Mouse (Mus musculus) ovary, postnatal 10 days (tissue): ENCODE data around the gene Rmnd5a.
"Not testable (repeated sequence)": the region's sequence is repeated elsewhere in the genome, so short reads cannot be mapped to it uniquely, and the experiment has no call there.

Source experiments
- DNase-seq: peaks from one replicate; pipeline ENCODE4 v3.0.0; 2022; ENCODE audit warnings: low spot score

Rmnd5a gene

GRCm38 (mm10) chr6:71440492-71441250 lies at the start of gene Rmnd5a:
Rmnd5a (minus strand) TSS chr6:71440637.
- peak; percentile 96 for DNase-seq

DNA sequence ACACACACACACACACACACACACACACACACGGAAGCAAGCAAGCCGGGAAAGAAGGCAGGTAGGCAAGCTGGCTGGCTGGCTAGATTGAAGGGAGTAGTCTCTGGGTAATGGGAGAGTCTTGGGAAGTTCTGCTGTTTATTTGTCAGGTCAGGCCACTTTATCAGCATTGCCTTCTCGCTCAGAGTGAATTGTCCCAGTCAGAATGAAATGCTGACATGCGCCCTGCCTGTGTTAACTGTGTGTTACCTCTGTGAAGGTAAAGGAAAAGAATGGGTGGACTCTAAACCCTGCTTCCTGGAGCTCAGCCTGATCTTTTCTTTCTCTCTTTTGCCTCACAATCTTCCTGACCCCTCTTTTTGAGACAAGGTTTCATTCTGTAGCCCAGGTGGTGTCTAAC lies 47.5 kb upstream of the Rmnd5a start:
- no peak for DNase-seq

- no peak for DNase-seq
These were observed 46.4 kb upstream of the Rmnd5a start for GRCm38 (mm10) chr6:71486867-71487266.

GRCm38 (mm10) chr6:71486226-71486625 lies 45.8 kb upstream of the Rmnd5a start:
- no peak for DNase-seq

DNA sequence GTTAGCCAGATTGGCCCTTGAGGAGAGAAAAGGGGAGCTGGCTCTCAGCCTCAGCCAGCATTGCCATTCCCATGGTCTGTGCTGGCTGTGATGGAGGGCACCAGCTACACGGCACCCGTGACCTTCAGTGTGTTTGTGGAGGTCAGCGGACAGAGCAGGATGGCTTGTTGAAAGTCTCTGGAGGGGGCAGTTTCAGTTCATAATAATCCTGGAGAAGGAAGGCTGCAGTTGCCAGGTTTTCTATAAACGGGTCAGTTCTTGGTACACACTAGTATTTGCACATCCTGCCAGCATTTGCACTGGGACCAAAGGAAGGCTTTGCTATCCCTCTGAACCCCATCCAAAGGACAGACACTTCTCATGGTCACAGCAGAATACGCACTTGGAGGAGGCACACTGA lies 44.8 kb upstream of the Rmnd5a start:
- no peak for DNase-seq

DNA sequence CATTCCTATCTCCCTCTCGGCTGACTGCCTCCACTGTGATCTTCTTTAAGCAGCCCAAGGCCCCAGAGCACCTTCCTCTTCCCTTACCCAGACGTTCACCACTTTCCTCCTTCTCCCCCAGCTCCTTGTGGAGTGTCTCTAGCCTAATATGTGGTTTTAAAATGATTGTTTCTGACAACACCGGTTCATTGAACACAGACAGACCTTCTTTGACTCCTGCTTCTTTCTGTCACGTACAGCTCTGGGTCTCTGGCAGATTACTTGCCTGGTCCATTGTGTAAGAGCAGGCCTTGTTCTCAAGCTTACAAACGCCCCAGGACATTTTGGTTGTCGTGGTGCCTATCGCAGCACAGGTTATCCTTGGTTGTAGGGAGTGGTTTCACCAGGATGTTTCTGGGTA lies 40.7 kb upstream of the Rmnd5a start:
- no peak for DNase-seq

- DNase-seq, result no peak
These were observed 39.7 kb upstream of the Rmnd5a start for GRCm38 (mm10) chr6:71480136-71480535.

GRCm38 (mm10) chr6:71479588-71479987 lies 39.2 kb upstream of the Rmnd5a start:
- DNase-seq, result not testable (repeated sequence)

- not testable (repeated sequence) for DNase-seq
These were observed 38.6 kb upstream of the Rmnd5a start for GRCm38 (mm10) chr6:71478816-71479568.

GRCm38 (mm10) chr6:71476783-71477182 lies 36.3 kb upstream of the Rmnd5a start:
- no peak for DNase-seq

DNA sequence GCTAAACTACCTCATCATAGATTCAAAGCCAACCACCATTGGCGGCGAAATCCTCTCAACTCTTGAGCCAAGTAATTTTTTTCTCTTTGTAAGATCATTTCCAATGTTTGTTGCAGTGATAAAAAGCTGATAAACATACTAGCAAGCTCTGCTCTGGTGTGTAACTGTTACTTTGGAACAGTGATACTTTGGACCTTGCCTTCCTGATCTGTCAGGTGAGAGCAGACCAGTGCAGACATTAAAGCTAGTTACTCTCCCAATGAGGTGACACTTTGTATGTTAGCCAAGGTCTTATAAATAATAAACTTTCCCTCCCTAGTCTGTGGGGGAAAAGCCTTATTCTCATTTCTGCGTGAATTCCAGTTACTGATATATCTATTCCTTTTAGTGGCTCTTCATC lies 35.2 kb upstream of the Rmnd5a start:
- DNase-seq, result no peak

GRCm38 (mm10) chr6:71472786-71473185 lies 32.3 kb upstream of the Rmnd5a start:
- DNase-seq, result no peak

DNA sequence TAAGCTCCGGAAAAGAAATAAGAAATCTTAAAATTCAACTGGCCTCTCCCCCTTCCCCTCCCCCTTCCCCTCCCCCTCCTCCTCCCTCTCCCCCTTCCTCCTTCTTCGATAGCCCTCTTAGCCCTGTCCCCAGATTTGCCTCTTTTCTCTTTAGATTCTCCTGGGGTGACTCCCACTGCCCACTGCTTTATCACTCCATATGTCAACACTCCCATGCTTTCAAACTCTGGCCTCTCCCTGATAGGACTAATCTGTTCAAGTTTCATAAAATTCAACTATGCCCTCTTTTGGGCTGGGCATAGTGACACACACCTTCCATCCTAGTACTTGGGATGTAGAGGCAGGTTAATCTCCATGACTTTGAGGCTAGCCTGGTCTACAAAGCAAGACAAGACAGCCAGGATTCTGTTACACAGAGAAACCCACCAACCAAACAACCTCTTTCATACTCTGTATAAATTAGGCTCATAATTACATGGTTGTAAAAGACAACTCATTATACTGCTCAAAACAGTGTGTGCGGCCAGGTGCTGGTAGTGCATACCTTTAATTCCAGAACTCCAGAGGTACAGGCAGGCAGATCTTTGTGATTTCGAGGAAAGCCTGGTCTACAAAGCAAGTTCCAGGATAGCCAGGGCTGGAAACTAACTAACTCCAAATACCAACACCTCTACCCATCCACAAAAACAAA lies 31.5 kb upstream of the Rmnd5a start:
- DNase-seq, result no peak

DNA sequence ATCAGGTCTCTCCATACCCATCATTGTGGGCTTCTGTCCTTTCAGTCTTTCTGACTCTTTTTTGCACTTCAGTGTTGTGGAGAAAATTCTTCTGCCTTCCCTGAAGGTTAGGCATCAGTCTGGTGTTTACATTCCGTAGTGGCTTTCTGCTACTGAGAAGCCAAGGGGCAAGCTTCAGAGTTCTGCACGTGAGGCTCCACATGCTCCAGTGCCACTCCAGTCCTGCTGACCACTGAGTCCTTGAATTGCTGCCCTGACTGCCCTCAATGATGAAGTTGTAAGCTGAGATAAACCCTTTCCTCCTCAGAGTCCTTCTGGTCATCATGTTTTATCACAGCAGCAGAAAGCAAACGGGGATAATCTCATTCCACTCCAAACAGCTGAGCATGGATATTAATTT lies 28.9 kb upstream of the Rmnd5a start:
- DNase-seq, result no peak

DNA sequence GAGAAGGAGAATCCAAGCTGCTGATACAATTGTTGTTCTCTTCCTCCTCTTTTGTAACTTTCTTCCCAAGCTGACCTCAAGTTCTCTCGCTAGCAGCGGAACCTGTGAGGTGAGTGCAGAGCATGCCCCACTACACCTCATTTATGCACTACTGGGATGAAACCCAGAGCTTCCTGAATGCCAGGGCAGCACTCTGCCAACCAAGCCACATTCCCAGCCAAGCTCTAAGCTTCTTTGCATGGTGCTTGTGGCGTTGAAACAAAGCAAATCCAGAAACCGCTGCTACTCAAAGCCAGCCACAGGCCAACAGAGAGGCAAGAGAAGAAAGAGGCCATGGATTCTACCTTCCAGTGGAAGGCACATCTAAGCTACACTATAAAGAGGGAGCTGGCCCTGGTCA lies 27.3 kb upstream of the Rmnd5a start:
- DNase-seq, result no peak

GRCm38 (mm10) chr6:71465146-71465545 lies 24.7 kb upstream of the Rmnd5a start:
- DNase-seq, result no peak

DNA sequence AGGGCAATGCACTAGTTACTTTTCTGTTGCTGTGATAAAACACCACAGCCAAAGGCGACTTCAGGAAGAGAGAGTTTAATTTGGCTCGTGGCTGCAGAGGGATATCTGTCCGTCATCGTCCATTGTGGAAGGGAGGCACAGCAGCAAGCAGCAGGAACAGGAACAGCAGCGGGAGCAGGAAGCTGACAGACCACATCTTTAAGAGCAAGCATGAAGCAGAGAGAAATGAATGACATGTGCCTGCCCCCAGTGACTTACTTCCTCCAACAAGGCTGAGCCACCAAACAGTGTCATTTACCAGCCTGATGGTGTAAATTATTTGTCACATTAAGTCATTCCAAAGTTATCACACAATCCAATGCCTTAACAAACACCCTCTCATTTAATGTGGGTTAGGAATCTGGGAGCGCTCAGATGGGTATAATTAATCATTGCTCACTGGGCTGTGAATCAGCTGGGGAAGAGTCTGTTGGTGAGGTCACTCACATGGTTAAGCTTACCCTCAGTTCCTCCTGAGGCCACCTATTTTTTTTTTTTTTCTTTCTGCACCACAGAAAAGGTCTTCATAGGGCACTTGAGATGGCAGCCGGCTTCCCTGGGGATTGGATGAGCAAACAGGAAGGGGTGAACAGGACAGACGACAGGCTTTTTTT lies 17.6 kb upstream of the Rmnd5a start:
- DNase-seq, result no peak

DNA sequence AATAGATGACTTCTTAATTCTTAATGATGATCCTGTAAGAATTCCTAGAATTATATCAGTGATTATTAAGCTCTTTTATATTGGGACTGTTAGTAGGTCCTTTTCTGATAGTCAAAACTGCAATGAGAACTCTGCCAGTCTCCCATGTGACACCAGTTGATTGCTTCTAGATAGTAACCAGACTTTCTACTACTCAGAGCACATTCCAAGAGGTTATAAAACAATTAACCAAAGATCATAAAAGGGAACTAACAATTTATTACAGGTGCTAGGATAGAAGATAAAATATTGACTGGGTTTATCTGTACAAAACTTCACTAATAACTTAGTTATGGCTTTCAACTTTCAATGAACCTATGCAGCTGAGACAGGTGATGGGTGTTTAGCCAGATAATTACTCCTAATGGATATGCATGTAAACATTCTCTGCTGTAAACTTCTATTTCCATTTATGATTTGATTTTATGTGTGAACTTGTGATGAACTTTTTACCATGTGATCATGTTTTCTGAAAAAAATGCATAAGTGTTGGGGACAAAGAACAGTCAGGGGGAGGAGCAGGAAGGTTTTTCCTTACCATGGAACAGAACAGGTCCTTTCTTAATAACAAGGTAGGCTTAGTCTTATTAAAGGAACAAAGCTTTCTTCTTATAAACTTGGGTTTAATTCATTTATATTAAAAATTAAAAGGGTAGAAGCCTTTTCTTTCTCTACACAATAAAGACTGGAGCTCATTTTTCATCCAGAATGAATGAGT lies 13.7 kb upstream of the Rmnd5a start:
- DNase-seq, result not testable (repeated sequence)

- DNase-seq, result no peak
These were observed 12.4 kb upstream of the Rmnd5a start for GRCm38 (mm10) chr6:71452792-71453191.

- DNase-seq, result no peak
These were observed 5.1 kb upstream of the Rmnd5a start for GRCm38 (mm10) chr6:71445560-71445959.

GRCm38 (mm10) chr6:71444756-71445155 lies 4.3 kb upstream of the Rmnd5a start:
- no peak for DNase-seq

DNA sequence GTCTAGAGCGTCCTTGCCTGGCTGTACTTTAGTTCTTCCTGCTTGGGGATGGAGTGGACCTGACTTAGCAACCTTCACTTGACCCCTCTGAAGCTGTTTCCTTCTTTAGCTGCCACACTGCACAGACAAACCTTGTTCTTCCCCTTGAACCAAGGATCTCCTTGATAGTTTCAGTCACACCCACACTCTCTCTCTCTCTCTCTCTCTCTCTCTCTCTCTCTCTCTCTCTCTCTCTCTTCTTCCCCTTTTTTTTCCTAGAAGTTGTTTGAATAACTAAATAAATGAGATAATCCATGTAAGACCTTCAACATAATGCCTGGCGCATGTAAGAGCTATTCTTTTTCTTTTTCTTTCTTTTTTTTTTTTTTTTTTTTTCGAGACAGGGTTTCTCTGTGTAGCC lies 1.7 kb upstream of the Rmnd5a start:
- DNase-seq, result no peak
